ENCODE assay signal across 15 mouse cellular contexts in the genomic region with DNA sequence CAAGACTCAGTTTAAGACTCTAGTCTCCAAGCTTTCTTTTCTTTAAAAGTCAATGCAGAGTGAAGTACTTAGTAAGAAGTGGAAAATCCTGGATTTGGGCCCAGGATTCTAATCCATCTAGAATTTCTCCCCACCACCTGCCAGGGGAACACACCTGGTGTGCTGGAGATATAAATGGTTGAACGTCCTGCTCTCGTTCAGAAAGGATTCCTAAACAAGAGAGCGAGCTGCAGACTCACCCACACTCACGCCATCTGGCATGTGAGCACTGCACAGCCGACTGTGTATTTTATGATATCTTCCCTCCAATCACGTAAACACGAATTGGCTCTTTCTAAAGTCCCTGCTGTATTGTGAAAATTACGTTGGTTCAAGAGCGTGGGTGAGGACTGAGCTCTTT. TPM values are rescaled to one million over a fixed set of nuclear protein-coding genes. Genes with fewer than 3 reads are reported as not detected.
DNase-seq lines count a peak whose midpoint lies in the region; ATAC-seq lines count a peak whose summit lies in the region.
"Had no signal": no experiment of that assay in that cellular context is flagged by ENCODE, and none has a peak within 500 bp of the region (broad histone marks: within the 10 kb centered on the region; RNA-seq: fewer than 3 reads in every experiment).

No protein-coding gene starts in this region.

- no peak overlapping the region for H3K4me3 ChIP-seq in forebrain, embryonic 13.5 days
- H3K4me3 ChIP-seq in forebrain, embryonic 15.5 days: no peak overlapping the region
- H3K4me3 ChIP-seq: embryonic facial prominence, embryonic 12.5 days; hindbrain, embryonic 13.5 days had no signal

- no peaks in the 10 kb centered on the region for H3K9me3 ChIP-seq in forebrain, embryonic 13.5 days (replicated peaks)
- H3K9me3 ChIP-seq in forebrain, embryonic 15.5 days: no peaks in the 10 kb centered on the region
- H3K9me3 ChIP-seq: embryonic facial prominence, embryonic 12.5 days; hindbrain, embryonic 13.5 days had no signal

- no peak overlapping the region for H3K4me2 ChIP-seq in forebrain, embryonic 13.5 days
- no peak overlapping the region for H3K4me2 ChIP-seq in forebrain, embryonic 15.5 days (replicated peaks)
- H3K4me2 ChIP-seq: embryonic facial prominence, embryonic 12.5 days; hindbrain, embryonic 13.5 days had no signal

- WGBS in forebrain, embryonic 13.5 days: 68% methylated on average over 9 of the region's 9 CpGs
- WGBS in forebrain, embryonic 15.5 days: 56% methylated on average over 9 of the region's 9 CpGs

- H3K4me1 ChIP-seq in forebrain, embryonic 13.5 days: no peaks in the 10 kb centered on the region
- H3K4me1 ChIP-seq in forebrain, embryonic 15.5 days: peaks cover 5% of the 10 kb centered on the region; the same call in 1 of the 2 replicates
- H3K4me1 ChIP-seq: embryonic facial prominence, embryonic 12.5 days had no signal

- H3K9ac ChIP-seq in forebrain, embryonic 13.5 days: no peak overlapping the region
- H3K9ac ChIP-seq in forebrain, embryonic 15.5 days (replicated peaks): no peak overlapping the region
- H3K9ac ChIP-seq: embryonic facial prominence, embryonic 12.5 days; hindbrain, embryonic 13.5 days had no signal

- no peaks in the 10 kb centered on the region for H3K27me3 ChIP-seq in forebrain, embryonic 13.5 days
- H3K27me3 ChIP-seq in forebrain, embryonic 15.5 days: no peaks in the 10 kb centered on the region
- H3K27me3 ChIP-seq: embryonic facial prominence, embryonic 12.5 days; hindbrain, embryonic 13.5 days had no signal

- H3K27ac ChIP-seq in forebrain, embryonic 13.5 days: peak overlapping the region; percentile 10; the same call in 1 of the 2 replicates
- H3K27ac ChIP-seq in forebrain, embryonic 15.5 days (replicated peaks): no peak overlapping the region; the same call in 1 of the 2 replicates
- H3K27ac ChIP-seq: embryonic facial prominence, embryonic 12.5 days; hindbrain, embryonic 13.5 days had no signal

- 0 out of 2 replicates have a peak, but pooled peaks have one; percentile 33 for ATAC-seq in forebrain, embryonic 13.5 days
- no peak for ATAC-seq in forebrain, embryonic 15.5 days (replicated peaks)

- H3K36me3 ChIP-seq in forebrain, embryonic 13.5 days (ENCODE audit: poor library complexity, severe bottlenecking): no peaks in the 10 kb centered on the region
- no peaks in the 10 kb centered on the region for H3K36me3 ChIP-seq in forebrain, embryonic 15.5 days
- H3K36me3 ChIP-seq: embryonic facial prominence, embryonic 12.5 days; hindbrain, embryonic 13.5 days had no signal

- peak; percentile 2 for DNase-seq in lung, postnatal 25 days (ENCODE audit: low spot score)
- DNase-seq in lung, postnatal 4 days: no peak
- peak; percentile 25 to 27 for DNase-seq in layer of hippocampus, postnatal 25 days (ENCODE audit: extremely low spot score in 1 of 2, low spot score in 1 of 2)
- DNase-seq in right cerebral cortex, postnatal 25 days: peak; percentile 70
- no peak for DNase-seq in kidney, postnatal 25 days
- no peak for DNase-seq in adrenal gland, adult 8-10 months
- DNase-seq: cerebellum, adult 2 months; kidney, adult 8-10 months; liver had no signal

RNA-seq across cellular contexts. Expression of a gene that starts 32.2 kb away (rescaled TPM):
- 12.7 and 18.0 TPM in 2 replicates for polyA plus RNA-seq in forebrain, embryonic 13.5 days (2015; fragmentation: Nextera tagmentation; extraction: Ambion mirVana)
- polyA plus RNA-seq in forebrain, embryonic 15.5 days (2015; fragmentation: Nextera tagmentation; extraction: Ambion mirVana): 26.7 and 34.4 TPM in 2 replicates
- total RNA-seq in layer of hippocampus, postnatal 25 days (2021): 100 to 1,000 TPM in 1 of 2 experiments, 10 to 100 TPM in 1; 97.5 to 112 TPM
- total RNA-seq in adrenal gland, adult 8-10 months (2022): 10 to 100 TPM in 3 of 4 experiments, 1 to 10 TPM in 1; 9.9 to 17.8 (median 13.7) TPM
- total RNA-seq: gastrocnemius, adult 8-10 months; megakaryocyte, adult 5-6 weeks had no signal

Comparison
In these comparisons a context has a peak if more than half of its experiments do, and no peak if none do; other contexts are left out.
1. DNase-seq: peak in lung, postnatal 25 days (single experiment), layer of hippocampus, postnatal 25 days (2 of 2) and right cerebral cortex, postnatal 25 days (single experiment); none in lung, postnatal 4 days (0 of 2), kidney, postnatal 25 days (0 of 2) and adrenal gland, adult 8-10 months (single experiment).
2. RNA of a gene that starts 32.2 kb away (total RNA-seq): 97.5 to 112 TPM in layer of hippocampus, postnatal 25 days; 9.9 to 17.8 TPM in adrenal gland, adult 8-10 months; every median in the first group is over 4 times any median in the second.